Mouse (Mus musculus) midbrain, embryonic 10.5 days (tissue): Measurements from ENCODE around the gene Ddc. TPM values are rescaled to one million over a fixed set of nuclear protein-coding genes. Genes with fewer than 3 reads are reported as not detected.

Experiments used
- DNase-seq: peaks from one replicate; pipeline ENCODE4 v3.0.0-alpha.2; 2017; ENCODE audit warnings: low spot score
- H3K27ac ChIP-seq: fragments of 300-500 bp; sonication (generic); replicated peaks from 2 replicates; pipeline ENCODE4 v1.5.1; 2016; ENCODE audit warnings: mild to moderate bottlenecking
- H3K27me3 ChIP-seq: fragments of 300-500 bp; sonication (generic); 2 replicates; pipeline ENCODE4 v1.6.1; 2016; ENCODE audit warnings: low read depth, mild to moderate bottlenecking; ENCODE audit not compliant: poor library complexity, severe bottlenecking
- H3K36me3 ChIP-seq: fragments of 300-500 bp; sonication (generic); 2 replicates; pipeline ENCODE4 v1.6.1; 2016; ENCODE audit warnings: mild to moderate bottlenecking, moderate library complexity
- H3K4me1 ChIP-seq: fragments of 300-500 bp; sonication (generic); 2 replicates; pipeline ENCODE4 v1.6.1; 2016
- H3K4me3 ChIP-seq: fragments of 300-500 bp; sonication (generic); 2 replicates; pipeline ENCODE4 v1.5.1; 2016; ENCODE audit warnings: mild to moderate bottlenecking, moderate library complexity
- H3K9me3 ChIP-seq: fragments of 300-500 bp; sonication (generic); replicated peaks from 2 replicates; pipeline ENCODE4 v1.6.1; 2016; ENCODE audit warnings: mild to moderate bottlenecking
- WGBS: fragments of 180-500 bp; shearing (Covaris S2); methylation state at CpG from one replicate; pipeline ENCODE4 v1.1.7; 2016; 5-methylcytosine and 5-hydroxymethylcytosine counted together
- polyA plus RNA-seq: library from polyadenylated mRNA; unstranded; fragments of >200 nt; fragmentation: Nextera tagmentation; extraction: Ambion mirVana; gene quantifications from 2 replicates; pipeline ENCODE4 v1.2.1, GENCODE M21; 2016

The Ddc gene
- polyA plus RNA-seq, 1 experiment from 2014 or later = 13.6 TPM

DNA sequence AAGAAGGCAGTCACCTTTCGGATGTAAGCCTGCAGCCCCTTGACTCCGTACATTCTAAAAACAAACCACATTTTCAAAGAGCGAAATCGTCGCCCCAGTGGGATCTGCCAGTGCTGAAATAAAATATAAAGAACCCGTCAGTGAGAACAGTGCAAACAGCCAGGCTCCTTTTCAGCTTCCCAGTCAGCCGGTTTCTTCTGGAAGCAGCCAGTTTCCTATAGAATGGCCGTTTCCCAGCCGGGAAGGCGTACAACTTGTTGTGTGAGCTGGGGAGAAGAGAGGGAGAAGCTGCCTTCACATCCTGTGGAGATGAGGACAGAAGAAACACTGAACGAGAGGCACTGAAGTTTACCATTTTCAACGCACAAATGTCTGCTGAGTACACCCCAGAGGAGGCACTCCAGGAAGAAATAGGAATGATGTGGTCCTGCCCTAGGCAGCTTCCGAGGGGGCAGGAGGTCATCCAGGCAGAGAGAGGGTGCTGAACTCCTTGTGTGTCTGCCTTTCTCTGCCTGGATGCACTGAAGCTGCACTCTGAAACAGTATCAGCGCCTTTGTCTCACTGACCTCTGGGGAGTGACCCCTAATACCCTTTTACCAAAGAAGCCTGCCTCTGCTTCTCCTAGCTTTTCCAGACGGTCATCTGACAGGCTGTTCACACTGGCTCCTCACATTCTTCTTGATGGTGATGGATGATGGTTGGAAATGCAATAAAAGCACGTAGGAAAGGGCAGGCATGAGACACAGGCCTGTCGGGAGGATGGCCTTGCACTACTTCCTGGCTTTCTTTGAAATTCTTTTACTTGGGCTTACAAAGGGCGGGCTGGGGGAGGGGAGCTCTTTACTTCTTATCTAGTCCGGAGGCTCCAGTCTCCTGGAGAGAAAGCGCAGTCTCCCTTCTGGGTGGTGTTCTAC is 75.5 kb downstream of the Ddc start:
- Histone ChIP-seq H3K36me3 (no peaks in the 10 kb centered on the region), H3K27me3 (no peaks in the 10 kb centered on the region), H3K27ac (peak overlapping the region; percentile 94), H3K9me3 (no peaks in the 10 kb centered on the region), H3K4me3 (peak overlapping the region; percentile 14), H3K4me1 (peaks cover 66% of the 10 kb centered on the region)
- WGBS = 2% methylated on average over 20 of the region's 20 CpGs
- peak; percentile 84 for DNase-seq

DNA sequence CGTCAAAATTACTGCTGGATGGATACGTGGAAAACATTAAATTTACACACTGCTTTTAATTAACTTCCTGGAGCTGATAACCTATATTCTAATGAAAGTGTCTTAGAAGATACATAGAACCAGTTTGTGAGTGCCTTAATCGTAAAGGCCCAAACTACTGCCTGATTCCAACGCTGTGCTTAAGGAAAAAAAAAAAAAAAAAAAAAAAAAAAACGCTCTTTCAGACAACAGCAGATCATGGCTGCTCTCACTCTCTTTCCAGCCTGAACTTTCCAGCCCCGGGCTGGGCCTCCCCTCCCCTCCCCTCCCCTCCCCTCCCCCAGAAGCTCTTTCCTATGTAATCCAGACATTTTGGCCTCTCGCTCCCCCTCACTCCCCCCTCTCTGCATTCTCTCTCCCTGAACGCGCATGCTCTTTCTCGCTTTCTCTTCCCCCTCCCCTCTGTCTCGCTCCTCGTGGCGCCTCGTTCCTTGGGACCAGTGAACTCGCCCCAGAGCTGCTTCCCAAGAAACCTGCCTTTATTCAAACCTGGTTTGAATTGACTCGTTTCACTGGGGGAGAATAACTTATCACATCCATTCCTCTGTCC is 76.5 kb downstream of the Ddc start:
- H3K4me3 ChIP-seq = peak overlapping the region; percentile 14
- peak overlapping the region; percentile 94 for H3K27ac ChIP-seq
- H3K4me1 ChIP-seq = peaks cover 62% of the 10 kb centered on the region
- no peaks in the 10 kb centered on the region for H3K9me3 ChIP-seq
- DNase-seq = peak; percentile 93
- 5% methylated on average over 16 of the region's 16 CpGs for WGBS
- no peaks in the 10 kb centered on the region for H3K27me3 ChIP-seq
- H3K36me3 ChIP-seq = no peaks in the 10 kb centered on the region

GRCm38 (mm10) chr11:11820737-11821136 is 77.2 kb downstream of the Ddc start:
- Histone ChIP-seq H3K36me3 (no peaks in the 10 kb centered on the region), H3K4me3 (no peak overlapping the region), H3K27me3 (no peaks in the 10 kb centered on the region; the same call in 1 of the 2 replicates), H3K27ac (peak overlapping the region; percentile 94), H3K4me1 (peaks cover 58% of the 10 kb centered on the region), H3K9me3 (no peaks in the 10 kb centered on the region)
- WGBS = 69% methylated on average over 3 of the region's 3 CpGs
- no peak for DNase-seq

GRCm38 (mm10) chr11:11820251-11820650 is 77.7 kb downstream of the Ddc start:
- peaks cover 56% of the 10 kb centered on the region for H3K4me1 ChIP-seq
- H3K4me3 ChIP-seq = no peak overlapping the region
- H3K27ac ChIP-seq = peak overlapping the region; percentile 94
- no peaks in the 10 kb centered on the region for H3K36me3 ChIP-seq
- no peaks in the 10 kb centered on the region; the same call in 1 of the 2 replicates for H3K27me3 ChIP-seq
- no peaks in the 10 kb centered on the region for H3K9me3 ChIP-seq
- peak; percentile 79 for DNase-seq
- 3% methylated on average over 2 of the region's 2 CpGs for WGBS

- H3K27ac ChIP-seq = no peak overlapping the region
- H3K27me3 ChIP-seq = no peaks in the 10 kb centered on the region; the same call in 1 of the 2 replicates
These were observed 78.7 kb downstream of the Ddc start for GRCm38 (mm10) chr11:11819206-11819605.

DNA sequence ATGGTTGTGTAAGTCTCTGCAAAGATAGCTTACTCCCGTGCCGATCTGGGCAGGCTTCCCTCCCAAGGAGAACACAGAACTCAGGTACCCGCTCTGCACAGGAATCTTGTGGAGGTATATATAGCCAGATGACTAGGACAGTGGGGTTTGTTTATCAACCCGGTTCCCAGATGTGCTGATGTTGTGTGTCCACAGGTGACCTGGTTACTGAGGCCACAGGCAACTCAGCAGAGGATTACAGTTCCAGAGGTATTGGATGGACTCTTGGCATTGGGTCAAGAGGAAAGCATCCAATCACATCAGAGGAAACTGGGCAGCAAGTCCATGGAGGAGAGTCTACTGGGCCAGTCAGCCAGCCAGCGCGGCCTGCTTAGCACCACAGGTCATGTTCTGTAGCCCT is 79.1 kb downstream of the Ddc start:
- H3K4me1 ChIP-seq = peaks cover 47% of the 10 kb centered on the region
- WGBS = 92% methylated on average over 6 of the region's 6 CpGs
- H3K27ac ChIP-seq = no peak overlapping the region

More at GRCm38 (mm10) chr11:11819206-11819605, 78.7 kb downstream of the Ddc start:
- peaks cover 51% of the 10 kb centered on the region for H3K4me1 ChIP-seq
- H3K4me3 ChIP-seq = no peak overlapping the region
- H3K9me3 ChIP-seq = no peaks in the 10 kb centered on the region
- DNase-seq = no peak
- no peaks in the 10 kb centered on the region for H3K36me3 ChIP-seq
- 91% methylated on average over 5 of the region's 5 CpGs for WGBS

DNA sequence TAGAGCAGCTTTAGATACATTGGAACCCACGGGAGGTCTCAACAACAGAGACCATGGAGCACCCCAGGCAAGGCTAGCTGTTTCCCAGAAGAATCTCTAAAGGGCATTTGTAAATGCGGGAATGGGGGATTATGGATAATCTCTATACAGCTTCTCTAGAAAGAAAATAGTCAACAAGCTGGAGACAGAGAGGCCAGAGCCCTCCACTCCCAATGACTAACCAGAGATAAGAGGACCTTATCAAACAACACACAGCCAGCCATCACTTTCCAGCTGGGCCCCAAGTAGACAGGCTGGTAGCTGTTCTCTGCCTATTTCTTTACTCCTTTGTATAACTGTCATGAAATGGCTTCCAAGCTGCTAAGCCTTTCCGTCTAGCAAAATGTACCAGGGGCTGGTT is 82.2 kb downstream of the Ddc start:
- peaks cover 30% of the 10 kb centered on the region for H3K4me1 ChIP-seq
- H3K27me3 ChIP-seq = no peaks in the 10 kb centered on the region; the same call in 1 of the 2 replicates
- DNase-seq = no peak
- 56% methylated on average over 3 of the region's 3 CpGs for WGBS
- H3K9me3 ChIP-seq = no peaks in the 10 kb centered on the region
- H3K36me3 ChIP-seq = no peaks in the 10 kb centered on the region
- H3K4me3 ChIP-seq = no peak overlapping the region
- H3K27ac ChIP-seq = peak overlapping the region; percentile 34; the same call in 1 of the 2 replicates

More for the DNA sequence above, 79.1 kb downstream of the Ddc start:
- no peaks in the 10 kb centered on the region; the same call in 1 of the 2 replicates for H3K27me3 ChIP-seq
- no peaks in the 10 kb centered on the region for H3K36me3 ChIP-seq
- H3K9me3 ChIP-seq = no peaks in the 10 kb centered on the region
- no peak for DNase-seq
- H3K4me3 ChIP-seq = no peak overlapping the region

- Histone ChIP-seq H3K9me3 (no peaks in the 10 kb centered on the region), H3K4me3 (no peak overlapping the region; the same call in 1 of the 2 replicates), H3K4me1 (peaks cover 62% of the 10 kb centered on the region), H3K27ac (peak overlapping the region; percentile 83), H3K36me3 (no peaks in the 10 kb centered on the region), H3K27me3 (no peaks in the 10 kb centered on the region; the same call in 1 of the 2 replicates)
- DNase-seq = peak; percentile 84
- WGBS = 23% methylated on average over 9 of the region's 9 CpGs
These were observed 86.0 kb downstream of the Ddc start for GRCm38 (mm10) chr11:11811906-11812480.

DNA sequence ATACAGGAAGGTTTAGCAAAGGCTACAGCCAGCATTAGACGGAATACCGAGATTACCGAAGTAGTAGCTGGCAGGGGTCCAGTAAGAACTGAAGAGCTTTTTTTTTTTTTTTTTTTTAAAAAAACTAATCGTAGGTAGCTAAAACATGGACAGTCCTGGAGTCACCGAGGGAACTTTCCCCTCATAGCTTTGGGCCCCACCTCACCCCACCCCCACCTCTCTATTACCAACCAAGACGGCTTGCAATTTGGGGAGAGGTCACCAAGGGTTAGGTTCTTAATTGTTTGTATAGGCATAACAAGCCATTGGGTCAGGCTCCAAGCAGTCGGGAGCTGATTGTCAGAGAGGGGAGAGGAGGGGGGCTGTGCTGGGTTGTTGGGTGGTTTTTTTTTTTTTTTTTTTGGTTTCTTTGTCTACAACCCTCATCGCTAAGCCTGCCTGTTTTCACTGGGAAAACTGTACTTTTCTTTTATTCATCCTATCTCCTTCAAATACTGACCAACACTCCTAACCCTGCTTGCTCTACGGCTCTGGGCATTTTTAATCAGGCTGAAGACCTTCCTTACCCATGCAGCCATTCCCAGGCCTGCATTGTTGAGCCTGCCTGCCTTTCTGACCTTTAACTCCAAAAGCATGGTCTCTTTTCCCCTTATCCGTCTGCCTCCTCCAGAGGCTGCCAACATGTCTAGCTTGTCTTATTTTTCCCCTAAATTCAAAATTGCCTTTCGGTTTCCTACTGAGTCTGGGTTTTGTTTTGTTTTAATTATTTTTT is 88.4 kb downstream of the Ddc start:
- H3K27me3 ChIP-seq = no peaks in the 10 kb centered on the region
- DNase-seq = peak; percentile 77

DNA sequence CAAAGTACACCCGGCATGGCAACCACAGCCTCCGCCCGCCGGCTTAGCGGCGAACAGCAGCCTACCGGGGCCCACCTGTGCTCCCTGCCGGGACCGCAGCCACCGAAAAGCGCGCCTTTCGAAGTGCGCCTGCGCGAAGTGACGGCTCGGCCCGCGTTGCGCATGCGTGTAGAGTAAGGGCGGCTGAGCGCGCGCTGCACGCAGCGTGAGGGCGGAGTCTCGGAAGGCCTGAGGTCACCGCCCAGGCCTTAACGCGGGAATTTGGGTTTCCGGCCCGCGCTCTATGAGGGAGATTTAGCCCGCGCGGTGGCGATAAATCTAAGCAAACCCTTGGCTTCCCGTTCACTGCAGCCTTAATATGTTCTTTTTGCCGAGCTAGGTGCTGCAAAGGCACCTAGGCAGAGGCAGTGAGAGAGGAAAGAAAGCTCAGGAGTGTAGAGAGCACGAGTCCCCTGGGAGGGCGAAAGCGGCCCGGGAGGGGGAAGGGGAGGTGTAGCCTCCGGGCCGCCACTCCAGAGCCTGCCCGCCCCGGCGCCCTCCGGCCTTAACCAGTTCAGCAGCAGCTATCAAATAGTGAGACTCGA is 89.0 kb downstream of the Ddc start, which contains the start of gene Fignl1:
Gene Fignl1 (minus strand): TSS at position 143 of the 584 bp plus-strand sequence.
- DNase-seq = peak; percentile 98
- Histone ChIP-seq H3K9me3 (no peaks in the 10 kb centered on the region), H3K36me3 (peaks cover 25% of the 10 kb centered on the region), H3K27me3 (no peaks in the 10 kb centered on the region), H3K27ac (peak within 1 kb of the TSS; percentile 98), H3K4me3 (peak within 1 kb of the TSS; percentile 73), H3K4me1 (peaks cover 54% of the 10 kb centered on the region)
- under 1% methylated on average over 53 of the region's 53 CpGs for WGBS

More for the DNA sequence above, 88.4 kb downstream of the Ddc start:
- H3K36me3 ChIP-seq = peaks cover 19% of the 10 kb centered on the region
- under 1% methylated on average over 11 of the region's 11 CpGs for WGBS
- H3K4me1 ChIP-seq = peaks cover 54% of the 10 kb centered on the region
- peak overlapping the region; percentile 73 for H3K4me3 ChIP-seq
- H3K9me3 ChIP-seq = no peaks in the 10 kb centered on the region
- peak overlapping the region; percentile 98 for H3K27ac ChIP-seq

DNA sequence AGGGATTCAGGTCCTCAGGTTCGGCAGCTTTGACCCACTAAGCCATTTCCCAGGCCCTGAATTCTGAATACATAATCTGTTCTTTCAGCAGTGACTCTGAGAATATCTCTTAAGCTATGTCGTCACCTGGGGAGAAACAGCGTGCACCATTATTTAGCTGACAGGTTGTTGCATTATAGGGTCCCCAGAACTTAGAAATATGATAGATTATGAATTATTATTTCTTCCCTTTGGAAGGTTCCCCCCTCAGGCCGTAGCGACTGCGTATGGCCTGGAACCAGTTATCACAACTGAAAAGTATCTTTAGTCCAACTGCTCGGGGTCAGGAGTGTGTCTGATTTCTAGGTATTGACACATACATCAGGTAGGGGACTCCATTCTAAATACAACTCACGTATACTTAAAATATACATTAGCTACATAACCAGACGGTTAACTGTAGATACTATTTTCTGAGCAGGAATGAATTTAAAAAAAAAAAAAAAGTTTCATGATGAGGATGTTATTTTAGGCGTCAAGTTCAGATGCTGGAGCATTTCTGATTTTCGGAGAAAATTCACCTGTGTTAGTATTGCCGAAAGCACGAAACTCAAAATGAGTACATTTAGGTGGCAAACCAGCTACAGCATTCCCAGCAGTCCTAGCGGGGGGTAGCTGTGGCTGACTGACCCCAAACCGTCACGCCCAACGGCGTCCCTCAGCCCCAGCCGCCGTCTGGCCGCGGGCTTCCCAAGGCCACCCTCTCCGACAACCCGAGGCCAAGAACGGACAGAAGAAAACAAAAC is 89.7 kb downstream of the Ddc start:
- Histone ChIP-seq H3K27ac (peak overlapping the region; percentile 98), H3K27me3 (no peaks in the 10 kb centered on the region), H3K4me3 (peak overlapping the region; percentile 73), H3K9me3 (no peaks in the 10 kb centered on the region), H3K4me1 (peaks cover 54% of the 10 kb centered on the region), H3K36me3 (peaks cover 32% of the 10 kb centered on the region)
- 14% methylated on average over 25 of the region's 25 CpGs for WGBS
- DNase-seq = no peak
